Mouse (Mus musculus) 416B (cell line): ENCODE results near the gene Lrp5.

ENCODE experiments used
- DNase-seq: peaks from one replicate; pipeline ENCODE4 v3.0.0; 2011; ENCODE audit warnings: low read depth

Gene Lrp5

DNA sequence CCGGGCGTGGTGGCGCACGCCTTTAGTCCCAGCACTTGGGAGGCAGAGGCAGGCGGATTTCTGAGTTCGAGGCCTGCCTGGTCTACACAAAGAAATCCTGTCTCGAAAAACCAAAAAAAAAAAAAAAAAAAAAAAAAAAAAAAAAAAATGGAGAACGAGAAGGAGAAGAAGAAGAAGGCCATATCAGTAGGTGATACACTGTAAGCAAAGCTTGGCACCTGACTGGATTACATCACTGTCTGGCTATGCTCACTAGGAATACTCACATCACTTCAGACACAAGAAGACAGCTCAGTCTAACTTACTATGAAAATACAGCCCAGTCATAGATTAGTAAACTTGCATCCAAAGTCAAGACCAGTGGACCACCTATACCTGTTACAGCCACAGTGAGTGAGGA lies 131.6 kb downstream of the Lrp5 start:
- DNase-seq, result no peak

GRCm38 (mm10) chr19:3551573-3552159 lies 134.7 kb downstream of the Lrp5 start:
- peak; percentile 70 for DNase-seq

GRCm38 (mm10) chr19:3550101-3550500 lies 136.3 kb downstream of the Lrp5 start:
- no peak for DNase-seq

DNA sequence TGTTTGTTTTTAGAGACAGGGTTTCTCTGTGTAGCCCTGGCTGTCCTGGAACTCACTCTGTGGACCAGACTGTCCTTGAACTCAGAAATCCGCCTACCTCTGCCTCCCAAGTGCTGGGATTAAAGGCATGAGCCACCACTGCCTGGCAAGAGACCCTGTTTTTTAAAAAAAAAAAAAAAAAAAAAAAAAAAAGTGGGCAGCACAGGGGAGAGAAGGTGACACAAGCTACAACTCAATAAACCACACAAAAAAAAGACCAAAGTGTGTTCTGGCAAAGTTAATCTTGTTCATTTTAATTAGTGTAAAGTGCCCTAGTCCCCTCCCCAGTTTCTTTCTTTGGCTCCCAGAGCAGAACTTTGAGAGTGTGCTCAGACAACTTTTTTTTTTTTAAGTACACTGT lies 137.1 kb downstream of the Lrp5 start:
- no peak for DNase-seq

- no peak for DNase-seq
Measured at GRCm38 (mm10) chr19:3548311-3548710, 138.1 kb downstream of the Lrp5 start.

- no peak for DNase-seq
Measured at GRCm38 (mm10) chr19:3544995-3545394, 141.4 kb downstream of the Lrp5 start.

DNA sequence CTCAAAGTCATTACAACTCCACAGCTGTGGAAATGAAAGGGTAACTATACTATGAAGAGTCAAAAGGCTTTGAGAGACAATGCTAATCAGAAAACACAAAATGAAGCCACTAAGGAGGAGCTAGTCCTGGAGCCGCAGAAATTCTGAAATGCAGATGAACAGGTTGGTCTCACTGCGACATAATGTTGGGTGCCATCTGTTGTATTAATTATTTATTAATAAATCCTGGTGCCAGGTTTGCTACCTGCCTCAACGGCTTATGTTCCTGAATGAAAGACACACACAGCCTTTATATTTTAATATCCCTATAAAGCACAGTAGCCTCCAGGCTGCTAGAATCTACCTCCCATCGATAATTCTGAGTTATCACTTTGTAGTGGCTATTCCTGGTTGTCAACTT lies 143.8 kb downstream of the Lrp5 start:
- no peak for DNase-seq

- DNase-seq, result no peak
Measured at GRCm38 (mm10) chr19:3540997-3541396, 145.4 kb downstream of the Lrp5 start.

GRCm38 (mm10) chr19:3540254-3540653 lies 146.1 kb downstream of the Lrp5 start:
- peak; percentile 52 for DNase-seq

DNA sequence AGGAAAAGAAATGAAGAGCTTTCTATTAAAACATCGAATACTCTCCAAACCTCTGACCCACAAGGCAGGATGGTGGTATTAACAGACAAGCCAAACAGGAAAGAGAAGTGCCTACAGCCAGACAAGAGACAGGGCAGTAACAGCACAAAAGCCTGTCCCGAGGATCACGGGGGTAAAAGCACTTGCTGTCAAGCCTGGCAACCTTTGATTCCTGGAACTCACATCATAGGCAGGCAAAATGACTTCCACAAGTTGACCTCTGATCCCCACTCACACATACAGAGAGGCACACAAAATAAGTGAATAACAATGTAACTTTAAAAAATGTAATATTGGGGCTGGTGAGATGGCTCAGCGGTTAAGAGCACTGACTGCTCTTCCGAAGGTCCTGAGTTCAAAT lies 146.9 kb downstream of the Lrp5 start:
- peak; percentile 24 for DNase-seq

- peak; percentile 40 for DNase-seq
Measured at GRCm38 (mm10) chr19:3537658-3538057, 148.7 kb downstream of the Lrp5 start.

GRCm38 (mm10) chr19:3534945-3535344 lies 151.4 kb downstream of the Lrp5 start:
- DNase-seq, result no peak
